Mouse (Mus musculus) lung, embryonic 14.5 days (tissue): ENCODE results near the gene Olfr576. TPM values are rescaled to one million over a fixed set of nuclear protein-coding genes. Genes with fewer than 3 reads are reported as not detected.

Experiments
- ATAC-seq: fragments of 200-750 bp; cut with Nextera tagmentation; 2 replicates; pipeline ENCODE4 v1.8.0; 2017; ENCODE audit warnings: mild to moderate bottlenecking, moderate TSS enrichment, moderate library complexity; ENCODE audit not compliant: insufficient read depth
- DNase-seq: peaks from one replicate; pipeline ENCODE4 v3.0.0-alpha.2; 2015
- H3K27ac ChIP-seq: fragments of 300-500 bp; sonication (generic); 2 replicates; pipeline ENCODE4 v1.5.1; 2014; ENCODE audit warnings: low read depth, mild to moderate bottlenecking, moderate library complexity
- H3K27me3 ChIP-seq: fragments of 300-500 bp; sonication (generic); 2 replicates; pipeline ENCODE4 v1.6.1; 2014; ENCODE audit warnings: low read length, control low read depth; ENCODE audit not compliant: insufficient read depth
- H3K36me3 ChIP-seq: fragments of 300-500 bp; sonication (generic); 2 replicates; pipeline ENCODE4 v1.6.1; 2014; ENCODE audit warnings: control low read depth; ENCODE audit not compliant: insufficient read depth
- H3K4me1 ChIP-seq: fragments of 300-500 bp; sonication (generic); 2 replicates; pipeline ENCODE4 v1.6.1; 2014; ENCODE audit warnings: antibody characterized with exemption, control low read depth; ENCODE audit not compliant: insufficient read depth
- H3K4me2 ChIP-seq: fragments of 300-500 bp; sonication (generic); 2 replicates; pipeline ENCODE4 v1.6.1; 2014; ENCODE audit warnings: mild to moderate bottlenecking
- H3K4me3 ChIP-seq: fragments of 300-500 bp; sonication (generic); 2 replicates; pipeline ENCODE4 v1.5.1; 2014; ENCODE audit warnings: low read depth, low read length
- H3K9ac ChIP-seq: fragments of 300-500 bp; sonication (generic); 2 replicates; pipeline ENCODE4 v1.6.1; 2014
- H3K9me3 ChIP-seq: fragments of 300-500 bp; sonication (generic); 2 replicates; pipeline ENCODE4 v1.6.1; 2016; ENCODE audit warnings: low read depth, low read length, control low read depth
- CTCF ChIP-seq: IDR thresholded peaks from 2 replicates; pipeline ENCODE4 v1.5.1; 2016; ENCODE audit warnings: antibody characterized with exemption, low read depth
- WGBS: fragments of 180-500 bp; shearing (Covaris S2); extraction: QIAGEN DNeasy Blood & Tissue Kit; methylation state at CpG from one replicate; pipeline ENCODE4 v1.1.7; 2014; 5-methylcytosine and 5-hydroxymethylcytosine counted together
- polyA plus RNA-seq: library from polyadenylated mRNA; unstranded; fragments of >200 nt; fragmentation: Nextera tagmentation; extraction: Ambion mirVana; gene quantifications from 2 replicates; pipeline ENCODE4 v1.2.1, GENCODE M21; 2014

Gene Olfr576
- polyA plus RNA-seq, 1 experiment from 2014 or later = not detected

DNA sequence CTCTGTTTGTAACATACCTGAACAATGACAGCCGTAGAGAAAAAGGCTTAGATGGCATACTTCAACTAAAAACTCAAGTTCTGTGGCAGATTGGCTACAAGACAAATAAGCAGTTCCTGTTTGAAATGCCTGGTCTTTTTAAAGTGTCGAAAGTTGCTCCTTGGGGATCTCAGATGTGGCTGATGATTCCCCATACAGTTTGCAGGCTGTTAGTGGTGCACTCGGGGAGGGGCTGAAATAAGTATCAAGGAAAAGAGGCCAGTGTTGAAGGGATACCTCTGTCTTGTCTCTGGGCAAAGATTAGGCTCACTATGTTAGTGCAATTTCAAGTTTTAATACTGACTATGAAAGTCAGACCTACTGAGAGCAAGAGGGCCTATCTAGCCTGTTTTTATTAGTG lies 26.8 kb downstream of the Olfr576 start, which contains the start of gene Olfr578:
TSS of gene Olfr578 (minus strand) at position 101 of the 400 bp plus-strand sequence.
- Histone ChIP-seq H3K4me1 (no peaks in the 10 kb centered on the region), H3K36me3 (no peaks in the 10 kb centered on the region), H3K9ac (no peak within 1 kb of the TSS), H3K27ac (no peak within 1 kb of the TSS), H3K27me3 (no peaks in the 10 kb centered on the region), H3K4me2 (no peak within 1 kb of the TSS), H3K4me3 (no peak within 1 kb of the TSS), H3K9me3 (no peaks in the 10 kb centered on the region)
- ATAC-seq = no peak
- DNase-seq = no peak
- no peak for TF ChIP-seq CTCF
- 52% methylated on average over 3 of the region's 3 CpGs for WGBS

Other genes with a start within 250 kb of the Olfr576 start
- gene Olfr33, start 243.6 kb upstream of the Olfr576 start, polyA plus RNA-seq = not detected in 2 replicates
- gene Olfr559, start 235.2 kb upstream of the Olfr576 start, polyA plus RNA-seq = not detected in 2 replicates
- not detected in 2 replicates for gene Olfr560, start 203.3 kb upstream of the Olfr576 start, polyA plus RNA-seq
- 0.09 and 0.12 TPM in 2 replicates for gene Olfr78, start 203.2 kb upstream of the Olfr576 start, polyA plus RNA-seq
- gene Olfr561, start 191.4 kb upstream of the Olfr576 start, polyA plus RNA-seq = not detected in 2 replicates
- not detected in 2 replicates for gene Olfr564, start 159.2 kb upstream of the Olfr576 start, polyA plus RNA-seq
- gene Olfr566, start 103.9 kb upstream of the Olfr576 start, polyA plus RNA-seq = not detected in 2 replicates
- gene Olfr568, start 85.5 kb upstream of the Olfr576 start, polyA plus RNA-seq = not detected in 2 replicates
- not detected in 2 replicates for gene Olfr569, start 71.8 kb upstream of the Olfr576 start, polyA plus RNA-seq
- gene Olfr570, start 68.1 kb upstream of the Olfr576 start, polyA plus RNA-seq = not detected in 2 replicates
- gene Olfr571, start 45.1 kb upstream of the Olfr576 start, polyA plus RNA-seq = not detected in 2 replicates
- not detected in 2 replicates for gene Olfr572, start 38.3 kb upstream of the Olfr576 start, polyA plus RNA-seq
- gene Olfr573-ps1, start 20.1 kb upstream of the Olfr576 start, polyA plus RNA-seq = not detected in 2 replicates
- not detected in 2 replicates for gene Olfr574, start 14.2 kb upstream of the Olfr576 start, polyA plus RNA-seq
- gene Olfr575, start 3.9 kb upstream of the Olfr576 start, polyA plus RNA-seq = not detected in 2 replicates
- gene Olfr577, start 13.3 kb downstream of the Olfr576 start, polyA plus RNA-seq = not detected in 2 replicates
- gene Olfr578, start 26.7 kb downstream of the Olfr576 start, polyA plus RNA-seq = not detected in 2 replicates
- gene Olfr582, start 75.4 kb downstream of the Olfr576 start, polyA plus RNA-seq = not detected in 2 replicates
- gene Olfr583, start 88.6 kb downstream of the Olfr576 start, polyA plus RNA-seq = not detected in 2 replicates
- gene Olfr584, start 119.2 kb downstream of the Olfr576 start, polyA plus RNA-seq = not detected in 2 replicates
- gene Olfr585, start 135.1 kb downstream of the Olfr576 start, polyA plus RNA-seq = not detected in 2 replicates
- not detected in 2 replicates for gene Olfr586, start 163.0 kb downstream of the Olfr576 start, polyA plus RNA-seq
- not detected in 2 replicates for gene Olfr588-ps1, start 178.2 kb downstream of the Olfr576 start, polyA plus RNA-seq
- gene Olfr589, start 193.7 kb downstream of the Olfr576 start, polyA plus RNA-seq = not detected in 2 replicates
- not detected in 2 replicates for gene Olfr591, start 215.7 kb downstream of the Olfr576 start, polyA plus RNA-seq
- not detected in 2 replicates for gene Olfr592, start 222.1 kb downstream of the Olfr576 start, polyA plus RNA-seq
- gene Olfr593, start 249.2 kb downstream of the Olfr576 start, polyA plus RNA-seq = not detected in 2 replicates